Mouse (Mus musculus) ES-Bruce4 (cell line): ENCODE measurements around the gene Mus81.

Experiments
- CTCF ChIP-seq: IDR thresholded peaks from one replicate; pipeline ENCODE4 v1.8.1; 2011; ENCODE audit warnings: low read depth, low read length
- EP300 ChIP-seq: IDR thresholded peaks from 2 replicates; pipeline ENCODE4 v1.6.1; 2011; ENCODE audit warnings: low read depth, low read length; ENCODE audit not compliant: insufficient read depth
- POLR2A ChIP-seq: IDR thresholded peaks from one replicate; pipeline ENCODE4 v1.8.1; 2011; ENCODE audit warnings: low read length; ENCODE audit not compliant: insufficient read depth

- no peak for TF ChIP-seq POLR2A
- TF ChIP-seq CTCF = no peak
- no peak for TF ChIP-seq EP300
Observed at GRCm38 (mm10) chr19:5511074-5511632, 23.0 kb upstream of the Mus81 start.
